Mouse (Mus musculus) testis, adult 2 months (tissue): Measurements from ENCODE around the gene Tmem120b. TPM values are rescaled to one million over a fixed set of nuclear protein-coding genes. Genes with fewer than 3 reads are reported as not detected.

Source experiments
- H3K27ac ChIP-seq: fragments of 200-500 bp; 2 replicates; pipeline ENCODE4 v1.5.1; 2012; ENCODE audit warnings: low read depth, low read length; ENCODE audit not compliant: control insufficient read depth, insufficient read depth
- H3K27me3 ChIP-seq: fragments of 200-500 bp; 2 replicates; pipeline ENCODE4 v1.6.1; 2012; ENCODE audit warnings: mild to moderate bottlenecking, low read length, moderate library complexity; ENCODE audit not compliant: control insufficient read depth, insufficient read depth
- H3K36me3 ChIP-seq: fragments of 200-500 bp; 2 replicates; pipeline ENCODE4 v1.6.1; 2012; ENCODE audit warnings: mild to moderate bottlenecking, low read length; ENCODE audit not compliant: control insufficient read depth, insufficient read depth
- H3K4me1 ChIP-seq: fragments of 200-500 bp; 2 replicates; pipeline ENCODE4 v1.6.1; 2012; ENCODE audit warnings: low read length; ENCODE audit not compliant: control insufficient read depth, insufficient read depth
- H3K4me3 ChIP-seq: fragments of 200-500 bp; 2 replicates; pipeline ENCODE4 v1.5.1; 2012; ENCODE audit warnings: low read depth, mild to moderate bottlenecking, low read length, moderate library complexity, mixed read lengths; ENCODE audit not compliant: control insufficient read depth
- CTCF ChIP-seq: fragments of 200-500 bp; IDR thresholded peaks from 2 replicates; pipeline ENCODE4 v1.5.1; 2012; ENCODE audit warnings: low read depth, mild to moderate bottlenecking, inconsistent platforms, low read length, moderate library complexity; ENCODE audit not compliant: control insufficient read depth, insufficient read depth, insufficient replicate concordance
- POLR2A ChIP-seq: fragments of 200-500 bp; IDR thresholded peaks from 2 replicates; pipeline ENCODE4 v1.6.1; 2012; ENCODE audit warnings: low read depth, mild to moderate bottlenecking, inconsistent platforms, low read length, moderate library complexity; ENCODE audit not compliant: control insufficient read depth
- polyA plus RNA-seq: library from polyadenylated mRNA; depleted of rRNA; stranded (reverse); fragments of >200 nt; gene quantifications from 2 replicates; pipeline ENCODE4 v1.2.3, GENCODE M21; 2012

Tmem120b gene
- polyA plus RNA-seq, 1 experiment = 1.2 TPM

DNA sequence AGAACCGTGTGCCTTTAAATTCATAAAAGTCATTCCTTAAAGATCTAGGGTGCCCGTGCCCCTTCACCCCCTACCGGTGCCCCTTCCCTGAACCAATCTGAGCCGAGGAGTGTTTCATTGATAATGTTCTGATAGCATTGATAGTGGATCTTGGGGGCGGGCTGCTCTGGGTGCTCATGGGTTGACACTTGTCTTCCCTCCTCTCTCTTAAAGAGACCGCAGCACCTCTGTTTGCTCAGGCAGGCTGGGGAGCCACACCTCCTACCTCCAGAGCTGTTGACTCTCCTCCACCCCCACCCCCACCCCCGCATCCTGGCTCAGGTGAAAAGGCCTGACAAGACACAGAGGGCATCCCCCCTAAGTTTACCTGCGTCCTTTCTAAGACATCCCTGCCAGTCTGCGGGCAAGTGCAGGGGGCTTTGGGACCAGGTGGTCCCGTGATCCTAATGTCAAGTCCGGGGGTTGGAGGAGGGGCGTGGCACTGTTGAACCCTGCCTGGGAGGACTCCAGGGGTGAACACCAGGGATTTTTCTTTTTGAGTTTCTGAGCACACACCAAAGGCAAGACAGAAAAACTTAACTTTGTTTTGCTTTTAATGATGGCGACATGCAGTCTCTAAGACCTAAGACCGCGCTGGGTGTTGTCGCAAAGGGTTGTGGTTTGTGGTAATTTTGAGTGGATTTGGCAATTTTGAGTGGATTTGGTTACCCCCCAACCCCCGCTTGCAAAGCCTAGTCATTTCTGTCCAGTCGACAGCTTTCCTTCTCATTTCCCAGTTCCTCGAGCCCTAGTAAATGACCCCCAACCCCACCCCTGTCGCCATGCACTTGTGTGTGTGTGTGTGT lies 76.8 kb downstream of the Tmem120b start:
- TF ChIP-seq POLR2A = no peak
- no peak for TF ChIP-seq CTCF
- H3K27ac ChIP-seq = no peak overlapping the region
- H3K36me3 ChIP-seq = peaks cover 3% of the 10 kb centered on the region
- H3K27me3 ChIP-seq = no peaks in the 10 kb centered on the region
- peaks cover 42% of the 10 kb centered on the region for H3K4me1 ChIP-seq
- H3K4me3 ChIP-seq = peak overlapping the region; percentile 89

- Histone ChIP-seq H3K4me1 (peaks cover 43% of the 10 kb centered on the region), H3K27me3 (no peaks in the 10 kb centered on the region), H3K27ac (no peak overlapping the region), H3K4me3 (no peak overlapping the region), H3K36me3 (peaks cover 3% of the 10 kb centered on the region)
- TF ChIP-seq POLR2A (no peak), CTCF (no peak)
These were observed 78.1 kb downstream of the Tmem120b start for GRCm38 (mm10) chr5:123146357-123146756.

DNA sequence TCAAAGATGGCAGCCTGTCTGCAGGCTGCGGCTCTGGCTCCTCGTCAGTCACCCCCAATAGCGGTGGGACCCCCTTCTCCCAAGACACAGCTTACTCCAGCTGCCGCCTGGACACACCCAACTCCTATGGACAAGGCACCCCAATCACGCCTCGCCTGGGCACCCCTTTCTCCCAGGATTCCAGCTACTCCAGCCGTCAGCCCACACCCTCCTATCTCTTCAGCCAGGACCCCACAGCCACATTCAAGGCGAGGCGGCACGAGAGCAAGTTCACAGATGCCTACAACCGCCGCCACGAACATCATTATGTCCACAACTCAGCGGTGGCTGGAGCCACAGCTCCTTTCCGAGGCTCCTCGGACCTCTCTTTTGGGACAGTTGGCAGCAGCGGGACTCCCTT lies 79.4 kb downstream of the Tmem120b start:
- Histone ChIP-seq H3K4me1 (peaks cover 39% of the 10 kb centered on the region), H3K4me3 (no peak overlapping the region), H3K36me3 (peaks cover 3% of the 10 kb centered on the region), H3K27ac (no peak overlapping the region), H3K27me3 (no peaks in the 10 kb centered on the region)
- TF ChIP-seq POLR2A = no peak
- no peak for TF ChIP-seq CTCF

DNA sequence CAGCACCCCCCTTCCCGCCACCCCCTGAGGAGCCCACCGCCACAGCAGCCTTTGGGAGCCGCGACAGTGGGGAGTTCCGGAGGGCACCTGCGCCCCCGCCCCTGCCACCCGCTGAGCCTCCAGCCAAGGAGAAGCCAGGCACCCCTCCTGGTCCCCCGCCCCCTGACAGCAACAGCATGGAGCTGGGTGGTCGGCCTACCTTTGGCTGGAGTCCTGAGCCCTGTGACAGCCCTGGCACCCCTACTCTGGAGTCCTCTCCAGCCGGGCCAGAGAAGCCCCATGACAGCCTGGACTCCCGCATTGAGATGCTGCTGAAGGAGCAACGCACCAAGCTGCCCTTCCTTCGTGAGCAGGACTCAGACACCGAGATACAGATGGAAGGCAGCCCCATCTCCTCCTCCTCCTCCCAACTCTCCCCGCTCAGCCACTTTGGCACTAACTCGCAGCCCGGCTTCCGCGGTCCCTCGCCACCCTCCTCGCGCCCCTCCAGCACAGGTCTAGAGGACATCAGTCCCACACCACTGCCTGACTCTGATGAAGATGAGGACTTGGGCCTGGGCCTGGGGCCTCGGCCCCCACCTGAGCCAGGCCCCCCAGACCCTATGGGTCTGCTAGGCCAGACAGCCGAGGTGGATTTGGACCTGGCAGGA lies 80.0 kb downstream of the Tmem120b start:
- H3K4me1 ChIP-seq = peaks cover 38% of the 10 kb centered on the region
- H3K36me3 ChIP-seq = peaks cover 3% of the 10 kb centered on the region

DNA sequence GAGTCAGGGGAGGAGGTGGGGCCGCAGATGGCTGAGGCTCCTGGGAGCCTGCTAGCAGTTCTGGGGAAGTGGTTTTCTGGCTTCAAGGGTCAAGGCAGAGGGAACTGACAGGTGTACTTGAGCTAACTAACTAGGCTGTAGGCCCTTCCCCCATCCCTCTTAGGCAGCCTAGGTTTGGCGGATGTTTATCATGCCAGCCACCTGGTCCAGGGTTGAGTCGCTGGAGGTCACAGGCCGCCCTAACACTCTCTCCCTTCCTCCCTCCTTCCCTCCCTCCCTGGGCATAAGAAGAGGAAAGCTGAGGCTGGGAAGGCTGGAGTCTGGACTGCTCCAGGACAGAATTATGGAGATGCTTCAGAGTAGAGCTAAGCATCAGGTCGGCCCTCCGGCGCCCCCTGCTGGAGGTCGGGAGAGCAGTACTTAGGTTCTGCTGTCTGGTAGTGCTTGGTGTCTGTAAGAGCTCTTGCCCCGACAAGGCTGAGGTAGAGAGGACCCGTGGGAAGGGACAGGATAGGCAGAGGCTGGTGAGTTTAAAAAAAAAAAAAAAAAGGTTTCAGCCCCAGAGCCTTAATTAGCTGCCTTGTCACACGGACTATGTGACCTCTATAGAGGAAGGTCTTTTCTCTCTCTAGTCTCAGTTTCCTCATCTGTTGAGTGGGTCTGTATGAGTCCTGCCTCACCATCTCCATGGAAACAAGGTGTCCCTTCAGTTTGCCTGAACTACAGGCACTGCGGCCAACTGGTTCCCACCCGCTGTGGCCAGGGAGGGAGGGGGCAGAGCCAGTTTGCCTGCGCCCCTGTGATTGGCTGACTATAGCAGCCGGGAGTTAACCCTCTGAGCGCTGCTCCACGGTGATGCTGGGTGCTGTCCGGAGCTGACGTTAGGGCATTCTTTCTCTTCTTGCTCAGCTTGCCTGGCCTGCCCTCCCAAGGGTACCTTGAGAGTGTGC lies 81.5 kb downstream of the Tmem120b start:
- peaks cover 6% of the 10 kb centered on the region for H3K36me3 ChIP-seq
- no peak overlapping the region for H3K27ac ChIP-seq
- H3K4me3 ChIP-seq = peak overlapping the region; percentile 73
- peaks cover 24% of the 10 kb centered on the region for H3K4me1 ChIP-seq
- no peaks in the 10 kb centered on the region for H3K27me3 ChIP-seq
- peak; percentile 92 for TF ChIP-seq CTCF
- TF ChIP-seq POLR2A = no peak

More for the DNA sequence above, 80.0 kb downstream of the Tmem120b start:
- TF ChIP-seq CTCF (no peak), POLR2A (no peak)
- Histone ChIP-seq H3K27ac (no peak overlapping the region), H3K4me3 (peak overlapping the region; percentile 2), H3K27me3 (no peaks in the 10 kb centered on the region)

DNA sequence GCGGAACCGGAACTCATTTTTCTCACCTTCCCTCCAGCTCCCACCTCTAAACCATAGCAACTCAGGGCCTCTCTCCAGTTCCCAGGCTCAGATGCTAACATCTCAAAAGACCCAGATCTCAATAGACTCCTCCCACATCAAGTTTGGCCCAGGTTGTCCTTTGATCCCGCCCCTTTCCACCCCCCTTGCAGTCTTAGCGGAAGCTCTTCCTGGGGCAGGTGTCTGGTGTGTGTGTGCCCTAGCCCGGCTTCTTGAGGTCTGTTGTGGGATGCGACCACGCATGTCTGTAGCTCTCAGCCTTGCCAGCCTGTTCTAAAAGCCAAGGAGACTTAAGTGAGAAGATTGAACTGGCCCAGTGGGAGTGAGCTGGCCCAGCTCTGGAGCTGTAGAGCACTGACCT lies 82.4 kb downstream of the Tmem120b start:
- no peaks in the 10 kb centered on the region for H3K27me3 ChIP-seq
- H3K4me3 ChIP-seq = no peak overlapping the region; the same call in 1 of the 2 replicates
- peaks cover 6% of the 10 kb centered on the region for H3K36me3 ChIP-seq
- TF ChIP-seq CTCF (no peak), POLR2A (no peak)
- H3K27ac ChIP-seq = no peak overlapping the region
- H3K4me1 ChIP-seq = peaks cover 20% of the 10 kb centered on the region

DNA sequence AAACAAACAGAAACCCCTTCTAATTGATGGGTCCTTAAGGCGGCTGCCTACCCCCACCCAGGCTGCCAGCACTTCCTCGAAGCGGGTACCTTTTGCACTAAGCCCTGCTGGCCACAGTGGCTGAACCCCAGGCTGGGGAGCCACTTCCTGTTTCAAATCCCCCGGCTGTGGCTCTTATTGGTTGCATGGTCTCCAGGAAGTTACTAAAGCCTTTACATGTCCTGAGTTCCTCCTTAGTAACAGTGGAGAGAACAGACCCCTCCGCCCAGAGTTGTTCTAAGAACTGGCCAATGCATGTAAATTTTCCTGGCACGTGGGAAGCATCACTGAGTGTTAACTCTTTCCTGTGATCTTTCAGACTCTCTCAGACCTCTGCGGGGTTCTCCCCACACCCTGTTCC lies 82.9 kb downstream of the Tmem120b start:
- H3K27ac ChIP-seq = no peak overlapping the region
- H3K36me3 ChIP-seq = peaks cover 6% of the 10 kb centered on the region
- no peak overlapping the region for H3K4me3 ChIP-seq
- no peaks in the 10 kb centered on the region for H3K27me3 ChIP-seq
- peaks cover 20% of the 10 kb centered on the region for H3K4me1 ChIP-seq
- TF ChIP-seq POLR2A (no peak), CTCF (no peak)
